Mouse (Mus musculus): ENCODE measurements around the gene Exosc1.

- TF ChIP-seq CTCF (IDR thresholded peaks at IDR 0.05; ENCODE audit: low read depth, low read length) = no peak
- no peak for TF ChIP-seq GATA2 (IDR thresholded peaks at IDR 0.05; ENCODE audit: borderline replicate concordance, low read depth, low read length)
- TF ChIP-seq POLR2AphosphoS5 (IDR thresholded peaks at IDR 0.05; ENCODE audit: insufficient replicate concordance, low read depth, low read length) = no peak
- TF ChIP-seq GATA1 (IDR thresholded peaks at IDR 0.05; ENCODE audit: borderline replicate concordance, low read length) = no peak
These were observed 38.3 kb downstream of the Exosc1 start for GRCm38 (mm10) chr19:41894959-41895358.

Measured in G1E (cell line).